Mouse (Mus musculus): ENCODE results near the gene Actl6b. TPM values are rescaled to one million over a fixed set of nuclear protein-coding genes. Genes with fewer than 3 reads are reported as not detected.
A peak's percentile ranks its signal among the peaks of the same experiment; 100 is the strongest.

Gene Actl6b
- total RNA-seq, 2 experiments from 2014 or later: 8.1 TPM

DNA sequence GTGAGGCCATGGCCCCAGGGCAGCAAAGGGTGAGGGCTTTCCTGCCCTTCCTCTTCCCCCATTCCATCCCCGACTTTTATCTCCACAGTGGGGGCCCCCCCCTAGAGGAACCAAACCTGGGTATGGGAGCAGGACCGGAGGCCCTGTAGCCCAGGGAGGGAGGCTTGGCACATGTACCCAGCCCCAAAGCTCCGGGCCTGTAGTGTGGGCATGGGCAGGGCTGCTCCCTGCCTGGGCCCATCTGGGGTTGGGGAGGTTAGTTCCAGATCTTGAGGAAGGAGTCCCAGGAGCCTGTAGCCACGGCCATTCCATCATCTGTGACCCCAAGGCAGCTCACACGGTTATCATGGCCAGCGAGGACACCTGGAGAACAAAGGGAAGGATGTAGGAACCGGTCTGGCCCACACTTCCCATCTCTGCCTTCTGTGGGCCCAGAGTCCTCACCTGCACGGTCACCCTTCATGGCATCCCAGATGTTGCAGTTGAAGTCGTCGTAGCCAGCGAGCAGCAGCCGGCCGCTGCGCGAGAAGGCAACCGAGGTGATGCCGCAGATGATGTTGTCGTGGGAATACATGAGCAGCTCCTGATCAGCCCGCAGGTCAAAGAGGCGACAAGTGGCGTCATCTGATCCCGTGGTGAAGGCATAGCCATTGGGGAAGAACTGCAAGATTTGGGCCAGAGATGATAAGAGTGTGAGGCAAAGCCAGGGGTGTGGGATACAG is 24.9 kb upstream of the Actl6b start:
- DNase-seq (ENCODE audit: low spot score in 2 of 2): no peak

DNA sequence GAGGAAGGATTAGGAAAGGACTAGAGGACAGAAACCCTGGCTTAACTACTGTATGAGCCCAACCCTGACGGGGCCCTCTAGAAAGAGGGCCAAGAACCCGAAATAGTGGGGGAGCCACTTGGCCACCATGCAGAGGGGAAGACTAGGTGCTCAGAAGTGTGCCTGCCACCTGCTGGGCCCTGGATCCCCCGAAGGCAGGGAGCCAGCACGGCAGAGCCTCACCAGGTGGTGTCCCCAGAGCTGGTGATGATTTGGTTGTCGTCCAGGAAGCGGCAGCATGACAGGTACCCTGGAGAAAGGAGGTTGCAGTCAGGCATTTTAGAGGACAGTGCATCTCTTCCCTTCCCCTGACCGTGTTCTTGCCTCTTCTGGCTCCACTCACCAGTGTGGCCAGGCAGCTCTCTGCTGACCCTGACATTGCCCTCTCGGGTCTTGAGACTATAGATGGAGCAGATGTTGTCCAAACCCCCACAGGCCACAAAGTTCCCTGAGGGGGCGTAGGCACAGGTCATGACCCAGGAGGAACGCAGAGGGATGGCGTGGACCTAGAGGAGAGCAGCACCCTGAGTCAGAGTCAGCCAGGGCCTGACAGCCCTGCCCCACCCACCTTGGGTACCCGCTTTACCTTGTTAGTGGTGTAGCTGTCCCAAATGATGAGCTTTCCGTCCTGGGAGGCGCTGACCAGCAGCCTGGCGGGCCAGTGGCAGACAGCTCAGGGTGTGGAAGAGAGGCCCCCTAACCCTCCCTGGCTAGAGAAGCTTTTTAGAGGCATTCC is 23.9 kb upstream of the Actl6b start:
- no peak for DNase-seq (ENCODE audit: low spot score in 2 of 2)

DNA sequence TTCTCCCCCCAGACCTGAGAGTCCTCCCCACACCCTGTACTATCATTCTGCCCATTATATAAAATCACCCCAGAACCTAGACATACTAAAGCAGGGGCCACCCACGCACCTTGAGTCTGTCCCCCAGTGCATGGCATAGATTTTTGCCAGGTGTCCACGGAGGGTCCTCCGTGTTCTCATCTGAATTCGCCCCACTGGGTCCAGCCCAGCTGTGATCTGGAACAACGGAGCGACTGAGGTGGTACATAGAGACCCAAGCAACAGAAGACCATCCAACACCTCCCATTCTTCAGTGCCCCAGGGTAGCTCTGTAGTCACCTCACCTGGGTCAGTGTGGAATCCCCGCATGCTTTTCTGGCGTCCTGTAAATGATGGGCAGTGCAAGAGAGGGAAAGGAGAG is 23.2 kb upstream of the Actl6b start:
- no peak for DNase-seq (ENCODE audit: low spot score in 2 of 2)

DNA sequence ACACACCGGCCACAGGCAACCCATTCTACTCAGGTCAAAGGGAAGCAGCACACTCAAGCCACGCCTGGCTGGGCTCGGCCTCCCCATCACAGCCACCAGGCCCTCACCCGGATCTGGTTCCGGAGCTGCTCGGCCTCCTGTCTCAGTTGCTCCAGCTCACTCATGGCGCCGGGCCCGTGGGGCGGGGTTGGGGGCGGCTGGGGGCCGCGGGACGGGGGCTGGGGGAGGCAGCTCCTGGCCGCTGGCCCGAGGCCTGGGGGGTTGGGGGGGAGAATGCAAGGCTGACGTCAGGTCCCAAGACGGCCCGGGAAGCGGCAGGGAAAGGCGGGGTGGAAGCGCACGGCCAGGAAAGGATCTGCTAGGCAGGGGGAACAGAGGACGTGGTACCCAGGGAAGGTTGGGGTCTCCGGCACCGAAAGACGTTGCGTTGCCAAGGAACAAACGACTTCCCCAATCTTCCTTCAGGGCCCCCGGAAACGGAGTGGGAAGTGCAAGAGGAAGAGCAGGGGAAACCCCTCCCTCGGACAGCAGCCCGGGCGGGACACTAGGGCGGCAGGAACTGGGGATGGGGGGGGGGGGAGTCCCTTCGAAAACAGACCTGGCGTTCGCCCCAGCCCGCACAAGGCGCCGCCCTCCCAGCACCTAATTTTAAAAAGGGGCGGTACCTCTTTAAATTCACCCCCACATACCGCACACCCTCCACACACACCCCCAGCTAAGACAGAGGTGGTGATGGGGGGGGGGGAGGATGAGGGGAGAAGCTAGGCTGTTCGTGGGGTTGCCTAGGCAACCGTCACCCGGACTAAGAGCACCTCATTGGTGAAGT is 22.5 kb upstream of the Actl6b start:
- no peak for DNase-seq (ENCODE audit: low spot score in 2 of 2)

DNA sequence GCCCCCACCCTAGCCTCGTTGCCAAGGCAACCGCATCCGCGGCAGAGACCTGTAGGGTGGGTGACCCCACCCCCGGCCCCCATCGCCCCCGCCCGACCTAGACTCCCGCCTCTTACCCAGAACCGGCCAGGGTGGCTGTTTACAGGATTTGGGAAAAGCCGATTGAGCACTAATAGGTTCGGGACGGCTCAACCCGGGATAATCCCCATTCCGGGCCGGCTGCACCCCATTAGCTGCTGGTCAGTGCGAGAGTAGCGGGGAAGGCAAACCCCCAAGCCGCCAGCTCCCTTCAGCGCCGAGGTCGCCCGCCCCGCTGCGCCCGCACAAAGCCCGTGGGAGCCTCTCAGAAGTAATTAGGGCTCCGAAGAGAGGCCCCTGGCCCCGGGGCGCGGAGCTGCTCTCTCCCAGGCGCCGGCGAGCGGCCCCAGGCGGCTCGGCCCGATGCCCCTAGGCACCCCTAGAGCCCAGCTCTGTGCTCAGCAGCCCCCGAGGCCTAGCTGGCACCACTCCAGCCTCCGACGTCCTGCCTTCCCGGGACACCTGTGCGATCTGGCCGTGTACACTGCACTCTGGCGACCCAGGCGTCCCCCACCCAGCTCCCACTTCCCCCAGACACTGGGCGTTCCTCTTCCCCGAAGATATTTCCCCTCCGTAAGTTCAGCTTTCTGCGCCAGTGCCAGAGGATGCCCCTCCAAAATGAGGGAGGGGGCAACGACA is 21.7 kb upstream of the Actl6b start:
- DNase-seq (ENCODE audit: low spot score in 2 of 2): peak in 1 of 2 experiments; percentile 42

GRCm38 (mm10) chr5:137532131-137532807 is 21.0 kb upstream of the Actl6b start:
- no peak for DNase-seq (ENCODE audit: low spot score in 2 of 2)

DNA sequence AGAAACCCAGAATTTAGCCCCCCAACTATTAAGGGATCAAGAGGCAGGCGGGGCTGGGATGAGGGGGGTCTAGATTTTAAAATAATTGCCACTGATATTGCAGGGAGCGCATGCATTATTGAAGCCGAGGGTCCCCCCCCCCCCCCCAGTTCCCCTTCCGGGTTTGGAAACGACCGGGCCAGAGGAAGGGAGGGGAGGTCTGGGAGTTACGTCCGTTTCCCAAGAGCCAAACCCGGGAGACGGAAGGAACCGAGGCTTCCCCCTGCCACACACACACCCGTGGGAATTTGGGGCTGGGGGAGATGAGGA is 20.6 kb upstream of the Actl6b start:
- DNase-seq (ENCODE audit: low spot score in 2 of 2): no peak

GRCm38 (mm10) chr5:137533117-137533827 is 20.0 kb upstream of the Actl6b start, which contains the start of the genes Epo and Gnb2:
Gene Epo (minus strand): TSS chr5:137533242.
Gene Gnb2 (minus strand): TSS chr5:137533510.
- peak; percentile 91 to 98 for DNase-seq (ENCODE audit: low spot score in 2 of 2)

DNA sequence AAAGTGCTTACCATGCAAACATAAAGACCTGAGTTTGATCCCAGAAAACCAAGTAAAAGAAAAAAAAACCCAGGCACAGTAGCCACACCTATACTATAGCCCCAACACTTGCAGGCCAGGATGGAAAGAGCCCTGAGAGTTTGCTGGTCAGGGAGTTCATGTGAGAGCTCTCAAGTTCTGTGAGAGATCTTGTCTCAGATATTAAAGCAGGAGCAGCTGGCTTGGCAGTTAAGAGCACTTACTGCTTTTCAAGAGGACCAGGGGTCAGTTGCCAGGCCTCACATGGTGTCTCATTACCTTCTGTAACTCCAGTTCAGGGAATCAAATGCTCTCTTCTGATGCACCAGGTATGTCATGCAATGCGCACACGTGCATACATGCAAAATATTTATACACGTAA is 18.6 kb upstream of the Actl6b start:
- DNase-seq (ENCODE audit: low spot score in 2 of 2): no peak

GRCm38 (mm10) chr5:137535318-137535717 is 18.0 kb upstream of the Actl6b start:
- no peak for DNase-seq (ENCODE audit: low spot score in 2 of 2)

GRCm38 (mm10) chr5:137537461-137537860 is 15.9 kb upstream of the Actl6b start:
- no peak for DNase-seq (ENCODE audit: low spot score in 2 of 2)

GRCm38 (mm10) chr5:137539291-137539801 is 14.0 kb upstream of the Actl6b start:
- no peak for DNase-seq (ENCODE audit: low spot score in 2 of 2)

DNA sequence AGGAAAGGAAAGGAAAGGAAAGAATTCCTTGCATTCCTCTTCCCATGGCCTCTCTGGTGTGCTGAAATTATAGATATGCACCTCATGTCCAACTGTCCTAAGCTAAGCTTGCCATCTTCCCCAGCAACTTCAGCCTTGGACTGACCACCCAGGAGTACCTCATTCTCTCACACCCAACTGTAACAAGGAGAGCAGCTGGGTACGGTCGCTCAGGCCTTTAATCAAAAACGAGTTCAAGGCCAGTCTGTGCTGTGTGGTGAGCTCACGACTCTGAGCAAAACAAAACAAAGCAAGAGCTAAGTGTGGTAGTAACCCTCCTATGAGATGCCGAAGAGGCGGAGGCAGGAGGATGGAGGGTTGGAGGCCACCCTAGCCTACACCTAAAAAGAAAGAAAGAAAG is 12.3 kb upstream of the Actl6b start:
- DNase-seq (ENCODE audit: low spot score in 2 of 2): no peak

DNA sequence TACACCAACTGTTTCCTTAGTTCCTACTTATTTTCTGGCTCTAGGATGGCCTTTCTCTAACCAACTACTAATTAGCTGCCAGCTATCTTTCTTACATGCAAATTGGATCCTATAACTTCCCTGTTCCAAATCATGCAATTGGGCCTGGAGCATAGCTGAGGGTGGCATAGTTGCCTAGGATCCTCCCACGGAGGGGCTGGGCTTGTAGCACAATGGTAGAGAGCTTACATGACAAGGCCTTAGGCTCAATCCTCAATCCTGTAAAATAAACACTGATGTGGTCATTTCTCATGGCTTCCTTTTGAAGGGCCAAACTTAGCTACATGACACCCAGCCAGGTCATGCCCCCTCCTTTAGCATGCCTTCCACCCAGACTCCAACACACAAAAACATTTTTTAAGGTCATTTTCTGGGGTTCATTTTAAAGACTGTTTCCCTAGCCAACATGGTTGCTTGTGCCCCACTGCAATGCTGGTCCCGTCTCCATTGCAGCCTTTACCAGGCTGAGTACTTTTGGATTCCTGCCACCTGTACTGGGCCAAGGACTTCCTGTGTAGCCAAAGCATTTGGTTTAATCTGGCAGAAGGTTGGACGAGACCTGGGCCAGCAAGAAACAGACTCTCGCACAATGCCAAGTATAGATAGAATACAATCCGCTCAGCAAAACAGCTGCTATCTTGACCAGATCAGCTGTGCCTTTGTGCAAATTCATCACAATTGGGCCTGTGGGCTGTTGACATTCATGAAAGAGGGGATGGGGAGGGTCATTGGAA is 11.4 kb upstream of the Actl6b start:
- DNase-seq (ENCODE audit: low spot score in 2 of 2): no peak

GRCm38 (mm10) chr5:137544926-137545325 is 8.4 kb upstream of the Actl6b start:
- DNase-seq (ENCODE audit: low spot score in 2 of 2): no peak

DNA sequence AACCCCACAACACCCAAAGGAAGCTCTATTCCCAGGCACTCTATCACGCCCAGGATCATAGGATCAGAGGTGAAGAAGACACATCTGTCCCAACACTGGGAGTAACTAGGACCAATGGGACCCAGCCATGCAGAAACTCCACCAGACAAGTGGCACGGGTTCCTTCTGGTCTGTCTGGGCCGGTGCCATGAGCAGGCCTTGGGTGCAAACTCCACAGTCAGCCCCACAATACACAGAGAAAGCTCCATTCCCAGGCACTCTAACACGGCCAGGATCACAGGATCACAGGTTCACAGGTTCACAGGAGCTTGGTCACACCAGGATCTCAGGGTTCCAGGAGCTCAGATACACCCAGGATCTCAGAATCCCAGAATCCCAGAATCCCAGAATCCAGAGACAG is 7.7 kb upstream of the Actl6b start:
- no peak for DNase-seq (ENCODE audit: low spot score in 2 of 2)

DNA sequence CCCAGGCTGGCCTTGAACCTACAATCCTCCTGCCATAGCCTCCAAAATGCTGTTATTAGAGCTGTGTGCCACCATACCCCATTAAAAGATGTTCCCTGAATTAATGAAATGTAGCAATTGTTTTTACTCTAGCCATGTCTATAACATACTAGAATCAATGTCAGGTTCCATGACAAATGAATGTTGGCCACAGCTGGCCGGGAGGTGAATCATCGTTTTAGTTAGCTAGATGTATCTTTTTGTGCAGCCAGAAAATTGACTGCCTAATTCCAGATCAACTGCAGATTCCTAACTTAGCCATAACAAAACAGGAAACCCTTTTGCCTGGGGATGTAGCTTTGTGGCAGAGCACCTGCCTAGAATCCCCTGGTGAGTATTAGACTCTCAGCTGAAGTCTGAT is 3.5 kb upstream of the Actl6b start:
- DNase-seq (ENCODE audit: low spot score in 2 of 2): no peak

DNA sequence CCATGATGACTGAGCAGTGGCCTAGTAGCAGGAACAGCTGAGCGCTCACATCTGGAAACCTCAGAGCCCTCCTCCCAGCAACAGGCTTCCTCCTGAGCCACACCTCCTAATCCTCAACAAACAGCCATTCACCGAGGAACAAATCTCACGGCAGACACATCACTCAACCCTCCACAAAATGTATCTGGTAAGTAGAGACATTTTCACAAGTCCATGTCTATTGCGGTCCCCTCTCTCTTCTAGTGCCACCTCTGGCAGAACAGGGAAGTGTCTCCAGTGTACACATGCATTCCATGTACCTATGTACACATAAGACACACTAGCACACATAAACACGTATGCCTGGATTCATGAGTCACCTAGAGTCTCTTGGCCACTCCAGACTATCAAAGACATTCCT is 2.2 kb upstream of the Actl6b start:
- no peak for DNase-seq (ENCODE audit: low spot score in 2 of 2)

- DNase-seq (ENCODE audit: low spot score in 2 of 2): no peak
Observed at GRCm38 (mm10) chr5:137553000-137553399, 317 bp upstream of the Actl6b start.
